Mouse (Mus musculus) hindbrain, embryonic 10.5 days (tissue): ENCODE results near the gene Aldh6a1. TPM values are rescaled to one million over a fixed set of nuclear protein-coding genes. Genes with fewer than 3 reads are reported as not detected.

Experiments used
- DNase-seq: peaks from one replicate; pipeline ENCODE4 v3.0.0-alpha.2; 2017; ENCODE audit warnings: low spot score
- H3K27ac ChIP-seq: fragments of 300-500 bp; sonication (generic); 2 replicates; pipeline ENCODE4 v1.5.1; 2016; ENCODE audit warnings: mild to moderate bottlenecking, moderate library complexity
- H3K27me3 ChIP-seq: fragments of 300-500 bp; sonication (generic); 2 replicates; pipeline ENCODE4 v1.6.1; 2016; ENCODE audit warnings: mild to moderate bottlenecking; ENCODE audit not compliant: poor library complexity, insufficient read depth, severe bottlenecking
- H3K36me3 ChIP-seq: fragments of 300-500 bp; sonication (generic); 2 replicates; pipeline ENCODE4 v1.6.1; 2016; ENCODE audit warnings: mild to moderate bottlenecking, moderate library complexity
- H3K4me1 ChIP-seq: fragments of 300-500 bp; sonication (generic); replicated peaks from 2 replicates; pipeline ENCODE4 v1.6.1; 2016; ENCODE audit warnings: mild to moderate bottlenecking
- H3K4me3 ChIP-seq: fragments of 300-500 bp; sonication (generic); 2 replicates; pipeline ENCODE4 v1.5.1; 2016; ENCODE audit warnings: mild to moderate bottlenecking, moderate library complexity
- H3K9me3 ChIP-seq: fragments of 300-500 bp; sonication (generic); 2 replicates; pipeline ENCODE4 v1.6.1; 2016; ENCODE audit warnings: mild to moderate bottlenecking, moderate library complexity
- WGBS: fragments of 180-500 bp; shearing (Covaris S2); methylation state at CpG from one replicate; pipeline ENCODE4 v1.1.7; 2016; 5-methylcytosine and 5-hydroxymethylcytosine counted together
- polyA plus RNA-seq: library from polyadenylated mRNA; unstranded; fragments of >200 nt; fragmentation: Nextera tagmentation; extraction: Ambion mirVana; gene quantifications from 2 replicates; pipeline ENCODE4 v1.2.1, GENCODE M21; 2016

The Aldh6a1 gene
- polyA plus RNA-seq, 1 experiment from 2014 or later, result 15.6 TPM

GRCm38 (mm10) chr12:84407259-84407658 lies 43.5 kb downstream of the Aldh6a1 start:
- Histone ChIP-seq H3K27me3 (peaks cover 12% of the 10 kb centered on the region; the same call in 1 of the 2 replicates), H3K9me3 (no peaks in the 10 kb centered on the region), H3K4me3 (no peak overlapping the region), H3K4me1 (peaks cover 20% of the 10 kb centered on the region), H3K36me3 (no peaks in the 10 kb centered on the region), H3K27ac (no peak overlapping the region)
- 60% methylated on average over 4 of the region's 4 CpGs for WGBS
- no peak for DNase-seq

GRCm38 (mm10) chr12:84404541-84404940 lies 46.3 kb downstream of the Aldh6a1 start:
- Histone ChIP-seq H3K4me3 (no peak overlapping the region), H3K27ac (no peak overlapping the region), H3K9me3 (no peaks in the 10 kb centered on the region), H3K27me3 (peaks cover 2% of the 10 kb centered on the region; the same call in 1 of the 2 replicates), H3K4me1 (peaks cover 20% of the 10 kb centered on the region), H3K36me3 (no peaks in the 10 kb centered on the region)
- 84% methylated on average over 6 of the region's 6 CpGs for WGBS
- DNase-seq, result no peak

GRCm38 (mm10) chr12:84402923-84403322 lies 47.9 kb downstream of the Aldh6a1 start:
- no peak for DNase-seq
- 82% methylated on average over 9 of the region's 9 CpGs for WGBS
- no peaks in the 10 kb centered on the region for H3K9me3 ChIP-seq
- no peak overlapping the region for H3K4me3 ChIP-seq
- H3K27ac ChIP-seq, result no peak overlapping the region
- no peaks in the 10 kb centered on the region for H3K27me3 ChIP-seq
- H3K36me3 ChIP-seq, result no peaks in the 10 kb centered on the region
- H3K4me1 ChIP-seq, result peaks cover 4% of the 10 kb centered on the region

- Histone ChIP-seq H3K27ac (no peak overlapping the region), H3K4me3 (no peak overlapping the region), H3K27me3 (no peaks in the 10 kb centered on the region), H3K36me3 (no peaks in the 10 kb centered on the region), H3K9me3 (no peaks in the 10 kb centered on the region), H3K4me1 (no peaks in the 10 kb centered on the region)
- WGBS, result 68% methylated on average over 3 of the region's 3 CpGs
- no peak for DNase-seq
These were observed 50.2 kb downstream of the Aldh6a1 start for GRCm38 (mm10) chr12:84400653-84401052.

GRCm38 (mm10) chr12:84400068-84400467 lies 50.7 kb downstream of the Aldh6a1 start:
- Histone ChIP-seq H3K27me3 (no peaks in the 10 kb centered on the region), H3K4me3 (no peak overlapping the region), H3K36me3 (no peaks in the 10 kb centered on the region), H3K4me1 (no peaks in the 10 kb centered on the region), H3K9me3 (no peaks in the 10 kb centered on the region), H3K27ac (no peak overlapping the region)
- WGBS, result 90% methylated on average over 3 of the region's 3 CpGs
- no peak for DNase-seq

GRCm38 (mm10) chr12:84399663-84400062 lies 51.1 kb downstream of the Aldh6a1 start:
- no peak for DNase-seq
- no peaks in the 10 kb centered on the region for H3K9me3 ChIP-seq
- H3K27me3 ChIP-seq, result no peaks in the 10 kb centered on the region
- H3K4me1 ChIP-seq, result no peaks in the 10 kb centered on the region
- no peak overlapping the region for H3K4me3 ChIP-seq
- H3K36me3 ChIP-seq, result no peaks in the 10 kb centered on the region
- WGBS, result 85% methylated on average over 9 of the region's 9 CpGs
- H3K27ac ChIP-seq, result no peak overlapping the region

- DNase-seq, result no peak
- Histone ChIP-seq H3K36me3 (no peaks in the 10 kb centered on the region), H3K27me3 (no peaks in the 10 kb centered on the region), H3K4me1 (no peaks in the 10 kb centered on the region), H3K27ac (no peak overlapping the region), H3K9me3 (no peaks in the 10 kb centered on the region), H3K4me3 (no peak overlapping the region)
- 84% methylated on average over 9 of the region's 9 CpGs for WGBS
These were observed 51.7 kb downstream of the Aldh6a1 start for GRCm38 (mm10) chr12:84399135-84399534.

- Histone ChIP-seq H3K9me3 (no peaks in the 10 kb centered on the region), H3K4me3 (no peak overlapping the region), H3K27ac (no peak overlapping the region), H3K27me3 (no peaks in the 10 kb centered on the region), H3K4me1 (no peaks in the 10 kb centered on the region), H3K36me3 (no peaks in the 10 kb centered on the region)
- DNase-seq, result no peak
- WGBS, result 91% methylated on average over 5 of the region's 5 CpGs
These were observed 52.2 kb downstream of the Aldh6a1 start for GRCm38 (mm10) chr12:84398629-84399028.

- Histone ChIP-seq H3K4me1 (no peaks in the 10 kb centered on the region), H3K4me3 (no peak overlapping the region), H3K27ac (no peak overlapping the region), H3K36me3 (no peaks in the 10 kb centered on the region), H3K27me3 (no peaks in the 10 kb centered on the region), H3K9me3 (no peaks in the 10 kb centered on the region)
- no peak for DNase-seq
These were observed 53.1 kb downstream of the Aldh6a1 start for GRCm38 (mm10) chr12:84397685-84398084.

- no peaks in the 10 kb centered on the region for H3K9me3 ChIP-seq
- no peak for DNase-seq
- H3K27ac ChIP-seq, result no peak overlapping the region
- H3K4me3 ChIP-seq, result no peak overlapping the region
- no peaks in the 10 kb centered on the region for H3K4me1 ChIP-seq
- H3K27me3 ChIP-seq, result no peaks in the 10 kb centered on the region
- 90% methylated on average over 14 of the region's 14 CpGs for WGBS
- H3K36me3 ChIP-seq, result no peaks in the 10 kb centered on the region
These were observed 53.7 kb downstream of the Aldh6a1 start for GRCm38 (mm10) chr12:84396947-84397679.

GRCm38 (mm10) chr12:84393847-84394246 lies 57.0 kb downstream of the Aldh6a1 start:
- Histone ChIP-seq H3K4me3 (no peak overlapping the region), H3K36me3 (no peaks in the 10 kb centered on the region), H3K27ac (no peak overlapping the region), H3K27me3 (no peaks in the 10 kb centered on the region), H3K9me3 (no peaks in the 10 kb centered on the region), H3K4me1 (no peaks in the 10 kb centered on the region)
- 94% methylated on average over 5 of the region's 5 CpGs for WGBS
- no peak for DNase-seq

- Histone ChIP-seq H3K9me3 (no peaks in the 10 kb centered on the region), H3K36me3 (no peaks in the 10 kb centered on the region), H3K27ac (no peak overlapping the region), H3K27me3 (no peaks in the 10 kb centered on the region), H3K4me3 (no peak overlapping the region), H3K4me1 (no peaks in the 10 kb centered on the region)
- DNase-seq, result no peak
- 95% methylated on average over 4 of the region's 4 CpGs for WGBS
These were observed 58.1 kb downstream of the Aldh6a1 start for GRCm38 (mm10) chr12:84392681-84393080.

- H3K36me3 ChIP-seq, result no peaks in the 10 kb centered on the region
- 90% methylated on average over 6 of the region's 6 CpGs for WGBS
- no peak for DNase-seq
These were observed 60.5 kb downstream of the Aldh6a1 start for GRCm38 (mm10) chr12:84390336-84390735.

More at GRCm38 (mm10) chr12:84390336-84390735, 60.5 kb downstream of the Aldh6a1 start:
- no peaks in the 10 kb centered on the region for H3K4me1 ChIP-seq
- H3K27me3 ChIP-seq, result no peaks in the 10 kb centered on the region
- H3K9me3 ChIP-seq, result no peaks in the 10 kb centered on the region
- no peak overlapping the region for H3K4me3 ChIP-seq
- no peak overlapping the region for H3K27ac ChIP-seq
